Mouse (Mus musculus): ENCODE measurements at regions not wholly inside any gene's neighbourhood (a gene's known extent, or its start where the extent isn't known, plus 50 kb on each side); places are given as distances from the start of the nearest gene placed in this dataset.

DNA sequence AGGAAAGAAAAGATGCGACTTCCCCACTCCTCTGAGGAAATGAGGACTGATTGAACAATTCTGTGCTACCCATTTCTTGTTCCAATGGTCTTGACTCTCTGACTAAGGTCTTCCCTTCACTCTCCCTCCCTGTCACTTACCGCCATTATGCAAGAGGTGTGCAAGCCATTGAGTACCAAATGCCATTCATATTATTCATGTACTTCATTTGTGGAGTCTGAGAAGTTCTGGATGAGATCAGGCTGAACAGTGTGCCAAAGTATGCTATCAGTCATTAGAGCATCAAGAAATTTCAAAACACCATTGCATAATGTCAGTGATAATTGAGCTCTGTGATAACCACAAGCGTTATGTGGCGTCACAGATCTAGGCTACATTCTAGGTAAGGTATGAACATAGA is 229.1 kb upstream of the Marcks start:
- no peak for TF ChIP-seq CTCF (IDR thresholded peaks at IDR 0.05)
- TF ChIP-seq EP300 (IDR thresholded peaks at IDR 0.05) = no peak
